Mouse (Mus musculus) CH12.LX (cell line): ENCODE measurements around the gene Gria2.

ENCODE experiments used
- CTCF ChIP-seq, 2 experiments: IDR thresholded peaks in 1 of 2; conservative IDR thresholded peaks in 1 of 2; 2 replicates each; pipeline ENCODE4 v1.5.1; 2011 to 2012; ENCODE audit warnings: low read depth in 2 of 2, low read length in 2 of 2, improper control_type of control experiment in 1 of 2, inconsistent platforms in 1 of 2, mild to moderate bottlenecking in 1 of 2, moderate library complexity in 1 of 2
- E2F4 ChIP-seq: IDR thresholded peaks from 2 replicates; pipeline ENCODE4 v1.6.1; 2011; ENCODE audit warnings: low read depth, low read length, improper control_type of control experiment; ENCODE audit not compliant: insufficient replicate concordance
- NRF1 ChIP-seq: IDR thresholded peaks from 2 replicates; pipeline ENCODE4 v1.6.1; 2014; ENCODE audit warnings: low read depth, mild to moderate bottlenecking, inconsistent platforms, low read length, improper control_type of control experiment, moderate library complexity
- POLR2A ChIP-seq: IDR thresholded peaks from 2 replicates; pipeline ENCODE4 v1.6.1; 2011; ENCODE audit warnings: low read depth, mild to moderate bottlenecking, improper control_type of control experiment, low read length

DNA sequence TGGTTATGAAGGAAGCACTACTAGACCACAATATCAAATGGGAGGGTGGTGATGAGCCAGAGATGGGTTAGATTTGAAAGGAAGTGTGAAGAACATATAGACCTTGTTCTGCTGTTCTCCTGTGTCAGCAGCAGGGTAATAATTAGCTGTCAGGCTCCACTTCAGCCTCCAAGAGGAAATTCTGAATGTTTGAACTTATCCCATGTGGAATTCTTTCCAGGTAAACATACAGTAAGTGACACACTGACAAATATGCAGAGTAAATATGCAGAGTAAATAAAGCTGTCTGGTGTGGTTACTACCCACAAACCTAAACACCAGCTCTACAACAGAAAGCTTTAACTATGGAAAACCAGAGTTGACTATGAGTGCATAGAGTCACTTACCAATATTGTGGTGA is 93.6 kb downstream of the Gria2 start:
- TF ChIP-seq NRF1: no peak
- no peak for TF ChIP-seq POLR2A
- TF ChIP-seq E2F4: no peak
- no peak for TF ChIP-seq CTCF (conservative IDR thresholded peaks at IDR 0.05 in 1 of 2, IDR thresholded peaks at IDR 0.05 in 1 of 2; ENCODE audit: low read depth in 2 of 2, low read length in 2 of 2)
